Mouse (Mus musculus) ES-Bruce4 (cell line): Measurements from ENCODE around the gene Gab1. TPM values are rescaled to one million over a fixed set of nuclear protein-coding genes. Genes with fewer than 3 reads are reported as not detected.
A peak's percentile ranks its signal among the peaks of the same experiment; 100 is the strongest.

Experiments
- H3K27ac ChIP-seq: 2 replicates; pipeline ENCODE4 v1.5.1; 2012; ENCODE audit warnings: low read length, inconsistent platforms; ENCODE audit not compliant: insufficient read depth
- H3K27me3 ChIP-seq: 2 replicates; pipeline ENCODE4 v1.6.1; 2012; ENCODE audit warnings: mild to moderate bottlenecking, low read length, inconsistent platforms; ENCODE audit not compliant: control insufficient read depth, poor library complexity, insufficient read depth, severe bottlenecking
- H3K36me3 ChIP-seq: 2 replicates; pipeline ENCODE4 v1.6.1; 2012; ENCODE audit warnings: inconsistent platforms, mild to moderate bottlenecking, low read length, moderate library complexity; ENCODE audit not compliant: control insufficient read depth, poor library complexity, insufficient read depth, severe bottlenecking
- H3K4me1 ChIP-seq: one replicate; pipeline ENCODE4 v1.8.1; 2011; ENCODE audit warnings: low read length; ENCODE audit not compliant: control insufficient read depth, insufficient read depth
- H3K4me3 ChIP-seq: 2 replicates; pipeline ENCODE4 v1.5.1; 2011; ENCODE audit warnings: low read depth, mild to moderate bottlenecking, low read length
- H3K9ac ChIP-seq: 2 replicates; pipeline ENCODE4 v1.6.1; 2012; ENCODE audit warnings: low read depth, mild to moderate bottlenecking, inconsistent platforms; ENCODE audit not compliant: poor library complexity, severe bottlenecking
- H3K9me3 ChIP-seq: replicated peaks from 2 replicates; pipeline ENCODE4 v1.6.1; 2012; ENCODE audit warnings: mild to moderate bottlenecking, low read length, inconsistent platforms; ENCODE audit not compliant: control insufficient read depth, poor library complexity, insufficient read depth, severe bottlenecking
- CTCF ChIP-seq: IDR thresholded peaks from one replicate; pipeline ENCODE4 v1.8.1; 2011; ENCODE audit warnings: low read depth, low read length
- EP300 ChIP-seq: IDR thresholded peaks from 2 replicates; pipeline ENCODE4 v1.6.1; 2011; ENCODE audit warnings: low read depth, low read length; ENCODE audit not compliant: insufficient read depth
- POLR2A ChIP-seq: IDR thresholded peaks from one replicate; pipeline ENCODE4 v1.8.1; 2011; ENCODE audit warnings: low read length; ENCODE audit not compliant: insufficient read depth
- polyA plus RNA-seq: library from polyadenylated mRNA; stranded (reverse); fragments of >200 nt; gene quantifications from 2 replicates; pipeline ENCODE4 v1.2.4, GENCODE M21; 2011; ENCODE audit warnings: low read depth; ENCODE audit not compliant: missing spikeins, insufficient read depth, insufficient read length

Gab1 gene
- polyA plus RNA-seq, 1 experiment: 158 TPM

GRCm38 (mm10) chr8:80899364-80899763 is 19.0 kb upstream of the Gab1 start:
- TF ChIP-seq CTCF: no peak
- no peak for TF ChIP-seq EP300
- no peak for TF ChIP-seq POLR2A
- Histone ChIP-seq H3K9ac (no peak overlapping the region), H3K4me1 (no peaks in the 10 kb centered on the region)

DNA sequence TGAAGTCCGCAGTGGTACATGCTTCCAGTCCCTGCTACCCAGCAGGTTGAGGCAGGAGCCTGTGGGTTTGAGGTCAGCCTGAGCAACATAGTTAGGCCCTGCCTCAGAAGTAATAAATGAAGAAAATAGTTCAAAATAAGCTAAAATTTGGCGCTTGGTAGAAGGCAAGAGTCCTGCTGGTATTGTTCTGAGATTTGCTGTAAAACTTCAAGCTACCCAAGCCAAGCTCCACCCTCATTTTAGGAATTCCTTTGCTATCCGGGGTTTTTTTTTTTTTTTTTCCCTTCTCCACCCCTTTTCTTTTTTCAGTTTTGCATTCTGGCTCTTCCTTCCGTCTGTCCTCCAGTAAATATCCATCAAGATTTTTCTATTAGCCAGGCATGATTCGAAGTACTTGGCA is 15.7 kb upstream of the Gab1 start:
- TF ChIP-seq CTCF (no peak), EP300 (no peak), POLR2A (no peak)
- no peaks in the 10 kb centered on the region for H3K9me3 ChIP-seq
- H3K27me3 ChIP-seq: no peaks in the 10 kb centered on the region; the same call in 1 of the 2 replicates
- no peak overlapping the region for H3K27ac ChIP-seq
- H3K36me3 ChIP-seq: no peaks in the 10 kb centered on the region
- no peaks in the 10 kb centered on the region for H3K4me1 ChIP-seq
- H3K4me3 ChIP-seq: no peak overlapping the region
- no peak overlapping the region for H3K9ac ChIP-seq

More at GRCm38 (mm10) chr8:80899364-80899763, 19.0 kb upstream of the Gab1 start:
- no peaks in the 10 kb centered on the region for H3K36me3 ChIP-seq
- H3K9me3 ChIP-seq: no peaks in the 10 kb centered on the region
- no peaks in the 10 kb centered on the region; the same call in 1 of the 2 replicates for H3K27me3 ChIP-seq
- no peak overlapping the region for H3K4me3 ChIP-seq
- H3K27ac ChIP-seq: no peak overlapping the region

GRCm38 (mm10) chr8:80895397-80895796 is 15.1 kb upstream of the Gab1 start:
- TF ChIP-seq POLR2A: no peak
- no peak for TF ChIP-seq EP300
- no peak for TF ChIP-seq CTCF
- no peaks in the 10 kb centered on the region for H3K9me3 ChIP-seq
- no peaks in the 10 kb centered on the region; the same call in 1 of the 2 replicates for H3K27me3 ChIP-seq
- no peak overlapping the region for H3K4me3 ChIP-seq
- H3K4me1 ChIP-seq: no peaks in the 10 kb centered on the region
- no peak overlapping the region for H3K27ac ChIP-seq
- H3K9ac ChIP-seq: no peak overlapping the region
- no peaks in the 10 kb centered on the region for H3K36me3 ChIP-seq

- Histone ChIP-seq H3K4me3 (no peak overlapping the region), H3K36me3 (no peaks in the 10 kb centered on the region), H3K27ac (no peak overlapping the region), H3K9me3 (no peaks in the 10 kb centered on the region), H3K27me3 (no peaks in the 10 kb centered on the region; the same call in 1 of the 2 replicates), H3K9ac (no peak overlapping the region), H3K4me1 (no peaks in the 10 kb centered on the region)
- TF ChIP-seq POLR2A (no peak), CTCF (no peak), EP300 (no peak)
Observed at GRCm38 (mm10) chr8:80894528-80894927, 14.2 kb upstream of the Gab1 start.

DNA sequence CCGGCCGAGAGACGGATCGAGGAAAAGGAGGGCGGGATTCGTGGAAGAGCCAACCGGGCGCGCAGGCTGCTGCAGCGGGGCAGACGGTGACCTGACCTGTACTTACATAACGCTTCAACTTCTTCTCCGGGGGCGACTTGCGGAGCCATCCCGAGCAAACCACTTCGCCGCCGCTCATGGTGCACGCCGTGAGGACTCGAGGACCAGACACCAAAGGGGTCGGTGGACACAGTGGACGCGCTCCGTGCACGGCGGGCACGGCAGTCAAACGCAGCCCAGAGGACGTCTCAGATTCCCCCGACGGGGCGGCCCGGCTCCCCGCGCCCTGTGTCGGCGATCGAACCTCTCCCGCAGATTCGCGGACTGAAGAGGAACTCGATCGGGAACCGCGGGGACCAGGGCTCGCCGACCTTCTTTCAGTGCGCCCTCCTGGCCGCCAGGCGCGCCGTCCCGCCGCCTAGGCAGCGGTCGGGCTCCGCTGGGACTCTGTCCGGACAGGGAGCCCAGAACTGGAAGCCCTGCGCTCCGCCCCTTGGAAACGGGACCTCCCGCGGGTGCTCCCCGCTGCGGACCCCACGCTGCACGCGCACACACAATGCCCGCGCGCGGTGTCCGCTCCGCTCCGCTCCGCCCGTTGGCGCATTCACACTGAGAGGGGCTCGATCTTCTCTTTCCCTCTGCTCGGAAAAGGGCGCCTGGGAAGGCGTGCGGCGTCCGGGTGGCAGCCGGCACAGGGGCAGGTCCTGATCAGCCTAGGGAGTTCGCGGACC is 708 bp downstream of the Gab1 start:
- Histone ChIP-seq H3K9ac (peak overlapping the region; percentile 81), H3K36me3 (no peaks in the 10 kb centered on the region), H3K4me1 (no peaks in the 10 kb centered on the region), H3K9me3 (no peaks in the 10 kb centered on the region), H3K27ac (peak overlapping the region; percentile 15), H3K27me3 (0 out of 2 replicates have a peak, but pooled peaks cover 5% of the 10 kb centered on the region), H3K4me3 (peak overlapping the region; percentile 80)
- TF ChIP-seq POLR2A (no peak), EP300 (no peak), CTCF (no peak)

GRCm38 (mm10) chr8:80878801-80879425 is 1.4 kb downstream of the Gab1 start:
- 0 out of 2 replicates have a peak, but pooled peaks cover 5% of the 10 kb centered on the region for H3K27me3 ChIP-seq
- no peaks in the 10 kb centered on the region for H3K9me3 ChIP-seq
- peak overlapping the region; percentile 81 for H3K9ac ChIP-seq
- TF ChIP-seq EP300 (no peak), CTCF (peak; percentile 10), POLR2A (no peak)
- peak overlapping the region; percentile 80 for H3K4me3 ChIP-seq
- H3K27ac ChIP-seq: no peak overlapping the region
- H3K4me1 ChIP-seq: peaks cover 2% of the 10 kb centered on the region
- no peaks in the 10 kb centered on the region for H3K36me3 ChIP-seq
